In the genomic region with DNA sequence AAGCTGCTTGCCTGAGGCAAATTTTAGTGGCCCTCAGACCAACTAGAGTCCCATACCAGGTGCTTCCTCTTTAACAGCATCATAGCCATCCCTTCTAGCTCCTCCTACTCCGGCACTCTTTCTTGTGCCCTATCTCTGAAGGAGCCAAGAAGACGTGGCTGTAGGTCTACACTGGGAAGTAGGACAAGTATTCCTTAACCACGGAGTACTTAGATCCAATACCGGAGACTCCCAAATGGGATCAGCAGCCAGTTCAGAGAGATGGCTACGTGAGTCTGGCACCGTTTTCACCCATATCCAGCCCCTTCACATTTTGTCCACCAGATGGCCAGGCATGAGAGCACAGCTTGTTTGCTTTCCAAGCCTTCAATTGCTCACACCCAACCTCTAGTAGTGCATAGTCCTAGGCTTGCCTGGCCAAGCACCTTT, we compare ENCODE assay signal across 8 mouse cellular contexts. TPM values are rescaled to one million over a fixed set of nuclear protein-coding genes. Genes with fewer than 3 reads are reported as not detected.
DNase-seq lines count a peak whose midpoint lies in the region; ATAC-seq and TF ChIP-seq lines count a peak whose summit lies in the region.

No protein-coding gene starts in this region.

- H3K9me3 ChIP-seq in G1E (replicated peaks) = no peaks in the 10 kb centered on the region
- no peaks in the 10 kb centered on the region for H3K9me3 ChIP-seq in heart, embryonic 11.5 days (replicated peaks; ENCODE audit: control insufficient read depth, low read length)
- H3K9me3 ChIP-seq in kidney, embryonic 16.5 days (ENCODE audit: low read length) = no peaks in the 10 kb centered on the region

- H3K4me1 ChIP-seq in G1E (ENCODE audit: insufficient read depth, low read depth, low read length) = peaks cover 83% of the 10 kb centered on the region
- peaks cover 45% of the 10 kb centered on the region for H3K4me1 ChIP-seq in heart, embryonic 11.5 days (ENCODE audit: control insufficient read depth, insufficient read depth, low read length)
- H3K4me1 ChIP-seq in kidney, embryonic 16.5 days (ENCODE audit: insufficient read depth, low read length) = peaks cover 26% of the 10 kb centered on the region

- TF ChIP-seq CTCF in G1E (IDR thresholded peaks at IDR 0.05; ENCODE audit: low read depth, low read length) = peak; percentile 46; the same call in 1 of the 2 replicates

- H3K4me3 ChIP-seq in G1E (ENCODE audit: low read depth, low read length) = peak overlapping the region; percentile 95; the same call in 1 of the 2 replicates
- H3K4me3 ChIP-seq in heart, embryonic 11.5 days (ENCODE audit: low read depth, low read length) = peak overlapping the region; percentile 91; the same call in 1 of the 2 replicates
- H3K4me3 ChIP-seq in kidney, embryonic 16.5 days (ENCODE audit: low read length) = no peak overlapping the region

- H3K4me2 ChIP-seq in heart, embryonic 11.5 days = peak overlapping the region; percentile 95
- H3K4me2 ChIP-seq in kidney, embryonic 16.5 days (replicated peaks; ENCODE audit: low read depth, low read length) = peak overlapping the region; percentile 89; the same call in 1 of the 2 replicates

- 0 out of 2 replicates have a peak overlapping the region, but pooled peaks have one; percentile 12 for H3K27ac ChIP-seq in heart, embryonic 11.5 days (ENCODE audit: low read depth, low read length)
- no peak overlapping the region for H3K27ac ChIP-seq in kidney, embryonic 16.5 days (ENCODE audit: low read length)

- DNase-seq in 416B (ENCODE audit: low read depth) (peak; percentile 71), G1E (ENCODE audit: low spot score) (peak; percentile 62)
- peak; percentile 50 for DNase-seq in embryo, embryonic 10.5 days (ENCODE audit: low spot score)
- peak; percentile 60 for DNase-seq in lung, postnatal 14 days
- peak; percentile 61 to 73 for DNase-seq in spleen, postnatal 10 days (ENCODE audit: low spot score in 2 of 2)
- DNase-seq in left cerebral cortex, adult 9 months (ENCODE audit: low spot score in 2 of 2) = no peak

- peaks cover 57% of the 10 kb centered on the region for H3K36me3 ChIP-seq in G1E (replicated peaks)
- H3K36me3 ChIP-seq in heart, embryonic 11.5 days (ENCODE audit: control insufficient read depth, insufficient read depth, low read length) = peaks cover 31% of the 10 kb centered on the region
- peaks cover 29% of the 10 kb centered on the region for H3K36me3 ChIP-seq in kidney, embryonic 16.5 days (ENCODE audit: insufficient read depth, low read length)

- WGBS in heart, embryonic 11.5 days (ENCODE audit: insufficient replicate concordance) = 50% methylated on average over 6 of the region's 6 CpGs
- 44% methylated on average over 6 of the region's 6 CpGs for WGBS in kidney, embryonic 16.5 days

- no peak for ATAC-seq in G1E (ENCODE audit: extremely low read depth, insufficient number of reproducible peaks, low FRiP score, poor library complexity, severe bottlenecking)
- no peak for ATAC-seq in heart, embryonic 11.5 days (replicated peaks; ENCODE audit: insufficient number of reproducible peaks, low FRiP score, low TSS enrichment)
- no peak for ATAC-seq in kidney, embryonic 16.5 days (ENCODE audit: low FRiP score, low TSS enrichment)

- peak overlapping the region; percentile 98 for H3K9ac ChIP-seq in heart, embryonic 11.5 days (ENCODE audit: low read depth, low read length)
- 0 out of 2 replicates have a peak overlapping the region, but pooled peaks have one; percentile 7 for H3K9ac ChIP-seq in kidney, embryonic 16.5 days (replicated peaks; ENCODE audit: low read length)

- no peaks in the 10 kb centered on the region; the same call in 1 of the 2 replicates for H3K27me3 ChIP-seq in G1E (ENCODE audit: insufficient read depth, low read length)
- no peaks in the 10 kb centered on the region for H3K27me3 ChIP-seq in heart, embryonic 11.5 days (ENCODE audit: control insufficient read depth, insufficient read depth, low read length)
- no peaks in the 10 kb centered on the region for H3K27me3 ChIP-seq in kidney, embryonic 16.5 days (ENCODE audit: insufficient read depth, low read length)

RNA-seq across cellular contexts. Expression of a gene that starts 3.1 kb away (rescaled TPM):
- total RNA-seq in G1E (2014; fragmentation: Nextera tagmentation) (95.9 and 119 TPM in 2 replicates), G1E (2017) (53.8 and 56.8 TPM in 2 replicates)
- polyA plus RNA-seq in G1E (2012) = 33.0 and 36.9 TPM in 2 replicates
- 64.2 and 73.5 TPM in 2 replicates for polyA plus RNA-seq in heart, embryonic 11.5 days (2014; fragmentation: Nextera tagmentation; extraction: Ambion mirVana)
- 82.0 and 90.0 TPM in 2 replicates for polyA plus RNA-seq in kidney, embryonic 16.5 days (2015; fragmentation: Nextera tagmentation; extraction: Ambion mirVana)

RNA-seq across cellular contexts. Expression of a gene that starts 54.2 kb away (rescaled TPM):
- 11.6 and 13.2 TPM in 2 replicates for total RNA-seq in G1E (2014; fragmentation: Nextera tagmentation)
- 5.7 and 5.9 TPM in 2 replicates for total RNA-seq in G1E (2017)
- 9.5 and 9.8 TPM in 2 replicates for polyA plus RNA-seq in G1E (2012)
- polyA plus RNA-seq in heart, embryonic 11.5 days (2014; fragmentation: Nextera tagmentation; extraction: Ambion mirVana) = 14.3 and 15.5 TPM in 2 replicates
- polyA plus RNA-seq in kidney, embryonic 16.5 days (2015; fragmentation: Nextera tagmentation; extraction: Ambion mirVana) = 39.2 and 41.2 TPM in 2 replicates

Comparison
In these comparisons a context has a peak if more than half of its experiments do, and no peak if none do; other contexts are left out.
1. DNase-seq: peak in 416B (single experiment), G1E (single experiment), embryo, embryonic 10.5 days (single experiment), lung, postnatal 14 days (single experiment) and spleen, postnatal 10 days (2 of 2); none in left cerebral cortex, adult 9 months (0 of 2).